Mouse (Mus musculus): ENCODE results near the gene Cmc1. TPM values are rescaled to one million over a fixed set of nuclear protein-coding genes. Genes with fewer than 3 reads are reported as not detected.

The Cmc1 gene
- polyA plus RNA-seq, 2 experiments: 10.5 to 50.1 TPM

GRCm38 (mm10) chr9:118175411-118175810 is 25.4 kb upstream of the Cmc1 start:
- Histone ChIP-seq H3K4me3 (replicated peaks; ENCODE audit: low read length) (no peak overlapping the region), H3K9me3 (ENCODE audit: control insufficient read depth, low read length) (no peaks in the 10 kb centered on the region), H3K36me3 (ENCODE audit: control insufficient read depth, insufficient read depth, low read length) (no peaks in the 10 kb centered on the region), H3K4me2 (replicated peaks; ENCODE audit: low read depth, low read length, severe bottlenecking) (no peak overlapping the region), H3K9ac (ENCODE audit: low read depth, low read length, severe bottlenecking) (no peak overlapping the region), H3K27me3 (ENCODE audit: control insufficient read depth, insufficient read depth, low read length) (no peaks in the 10 kb centered on the region), H3K4me1 (ENCODE audit: control insufficient read depth, insufficient read depth, low read length) (no peaks in the 10 kb centered on the region), H3K27ac (replicated peaks; ENCODE audit: low read depth, low read length) (no peak overlapping the region)
- no peak for DNase-seq (ENCODE audit: low spot score)
- 83% methylated on average over 4 of the region's 4 CpGs for WGBS
- TF ChIP-seq POLR2A (IDR thresholded peaks at IDR 0.05; ENCODE audit: borderline replicate concordance, extremely low read depth, insufficient read depth, insufficient read length): no peak
- no peak for ATAC-seq (ENCODE audit: low FRiP score, low read depth)

GRCm38 (mm10) chr9:118173086-118173485 is 23.1 kb upstream of the Cmc1 start:
- 87% methylated on average over 4 of the region's 4 CpGs for WGBS
- no peak for TF ChIP-seq POLR2A (IDR thresholded peaks at IDR 0.05; ENCODE audit: borderline replicate concordance, extremely low read depth, insufficient read depth, insufficient read length)

GRCm38 (mm10) chr9:118168544-118168943 is 18.6 kb upstream of the Cmc1 start:
- Histone ChIP-seq H3K36me3 (ENCODE audit: control insufficient read depth, insufficient read depth, low read length) (no peaks in the 10 kb centered on the region), H3K9ac (ENCODE audit: low read depth, low read length, severe bottlenecking) (no peak overlapping the region), H3K27ac (replicated peaks; ENCODE audit: low read depth, low read length) (no peak overlapping the region), H3K9me3 (ENCODE audit: control insufficient read depth, low read length) (no peaks in the 10 kb centered on the region), H3K4me1 (ENCODE audit: control insufficient read depth, insufficient read depth, low read length) (no peaks in the 10 kb centered on the region), H3K27me3 (ENCODE audit: control insufficient read depth, insufficient read depth, low read length) (no peaks in the 10 kb centered on the region), H3K4me2 (replicated peaks; ENCODE audit: low read depth, low read length, severe bottlenecking) (no peak overlapping the region), H3K4me3 (replicated peaks; ENCODE audit: low read length) (no peak overlapping the region)
- DNase-seq (ENCODE audit: low spot score) (no peak), ATAC-seq (ENCODE audit: low FRiP score, low read depth) (no peak)
- TF ChIP-seq POLR2A (IDR thresholded peaks at IDR 0.05; ENCODE audit: borderline replicate concordance, extremely low read depth, insufficient read depth, insufficient read length): no peak
- 47% methylated on average over 5 of the region's 5 CpGs for WGBS

More at GRCm38 (mm10) chr9:118173086-118173485, 23.1 kb upstream of the Cmc1 start:
- H3K4me2 ChIP-seq (replicated peaks; ENCODE audit: low read depth, low read length, severe bottlenecking): no peak overlapping the region
- H3K9me3 ChIP-seq (ENCODE audit: control insufficient read depth, low read length): no peaks in the 10 kb centered on the region
- H3K4me3 ChIP-seq (replicated peaks; ENCODE audit: low read length): no peak overlapping the region
- ATAC-seq (ENCODE audit: low FRiP score, low read depth) (no peak), DNase-seq (ENCODE audit: low spot score) (no peak)
- no peaks in the 10 kb centered on the region for H3K27me3 ChIP-seq (ENCODE audit: control insufficient read depth, insufficient read depth, low read length)
- H3K9ac ChIP-seq (ENCODE audit: low read depth, low read length, severe bottlenecking): no peak overlapping the region
- no peak overlapping the region for H3K27ac ChIP-seq (replicated peaks; ENCODE audit: low read depth, low read length)
- H3K4me1 ChIP-seq (ENCODE audit: control insufficient read depth, insufficient read depth, low read length): no peaks in the 10 kb centered on the region
- no peaks in the 10 kb centered on the region for H3K36me3 ChIP-seq (ENCODE audit: control insufficient read depth, insufficient read depth, low read length)

GRCm38 (mm10) chr9:118167606-118168005 is 17.6 kb upstream of the Cmc1 start:
- WGBS: 94% methylated on average over 6 of the region's 6 CpGs
- DNase-seq (ENCODE audit: low spot score): no peak
- no peak for TF ChIP-seq POLR2A (IDR thresholded peaks at IDR 0.05; ENCODE audit: borderline replicate concordance, extremely low read depth, insufficient read depth, insufficient read length)

GRCm38 (mm10) chr9:118161536-118161935 is 11.6 kb upstream of the Cmc1 start:
- no peaks in the 10 kb centered on the region for H3K9me3 ChIP-seq (ENCODE audit: control insufficient read depth, low read length)
- H3K4me1 ChIP-seq (ENCODE audit: control insufficient read depth, insufficient read depth, low read length): no peaks in the 10 kb centered on the region
- no peak for DNase-seq (ENCODE audit: low spot score)
- H3K27ac ChIP-seq (replicated peaks; ENCODE audit: low read depth, low read length): no peak overlapping the region
- no peak overlapping the region for H3K9ac ChIP-seq (ENCODE audit: low read depth, low read length, severe bottlenecking)
- H3K4me2 ChIP-seq (replicated peaks; ENCODE audit: low read depth, low read length, severe bottlenecking): no peak overlapping the region
- H3K36me3 ChIP-seq (ENCODE audit: control insufficient read depth, insufficient read depth, low read length): no peaks in the 10 kb centered on the region
- ATAC-seq (ENCODE audit: low FRiP score, low read depth): no peak
- no peak overlapping the region for H3K4me3 ChIP-seq (replicated peaks; ENCODE audit: low read length)
- 92% methylated on average over 6 of the region's 6 CpGs for WGBS
- no peaks in the 10 kb centered on the region for H3K27me3 ChIP-seq (ENCODE audit: control insufficient read depth, insufficient read depth, low read length)
- TF ChIP-seq POLR2A (IDR thresholded peaks at IDR 0.05; ENCODE audit: borderline replicate concordance, extremely low read depth, insufficient read depth, insufficient read length): no peak

More at GRCm38 (mm10) chr9:118167606-118168005, 17.6 kb upstream of the Cmc1 start:
- Histone ChIP-seq H3K27ac (replicated peaks; ENCODE audit: low read depth, low read length) (no peak overlapping the region), H3K4me1 (ENCODE audit: control insufficient read depth, insufficient read depth, low read length) (no peaks in the 10 kb centered on the region), H3K4me3 (replicated peaks; ENCODE audit: low read length) (no peak overlapping the region), H3K27me3 (ENCODE audit: control insufficient read depth, insufficient read depth, low read length) (no peaks in the 10 kb centered on the region), H3K9ac (ENCODE audit: low read depth, low read length, severe bottlenecking) (no peak overlapping the region), H3K4me2 (replicated peaks; ENCODE audit: low read depth, low read length, severe bottlenecking) (no peak overlapping the region), H3K36me3 (ENCODE audit: control insufficient read depth, insufficient read depth, low read length) (no peaks in the 10 kb centered on the region), H3K9me3 (ENCODE audit: control insufficient read depth, low read length) (no peaks in the 10 kb centered on the region)
- ATAC-seq (ENCODE audit: low FRiP score, low read depth): no peak

- 62% methylated on average over 3 of the region's 3 CpGs for WGBS
- DNase-seq (ENCODE audit: low spot score) (no peak), ATAC-seq (ENCODE audit: low FRiP score, low read depth) (no peak)
- Histone ChIP-seq H3K27ac (replicated peaks; ENCODE audit: low read depth, low read length) (no peak overlapping the region), H3K36me3 (ENCODE audit: control insufficient read depth, insufficient read depth, low read length) (no peaks in the 10 kb centered on the region), H3K9ac (ENCODE audit: low read depth, low read length, severe bottlenecking) (no peak overlapping the region), H3K4me1 (ENCODE audit: control insufficient read depth, insufficient read depth, low read length) (no peaks in the 10 kb centered on the region), H3K27me3 (ENCODE audit: control insufficient read depth, insufficient read depth, low read length) (no peaks in the 10 kb centered on the region), H3K4me3 (replicated peaks; ENCODE audit: low read length) (no peak overlapping the region), H3K4me2 (replicated peaks; ENCODE audit: low read depth, low read length, severe bottlenecking) (no peak overlapping the region), H3K9me3 (ENCODE audit: control insufficient read depth, low read length) (no peaks in the 10 kb centered on the region)
- no peak for TF ChIP-seq POLR2A (IDR thresholded peaks at IDR 0.05; ENCODE audit: borderline replicate concordance, extremely low read depth, insufficient read depth, insufficient read length)
Measured at GRCm38 (mm10) chr9:118159936-118160335, 10.0 kb upstream of the Cmc1 start.

Data from limb, embryonic 14.5 days (tissue).